ENCODE assay signal across 7 mouse cellular contexts in the genomic region with DNA sequence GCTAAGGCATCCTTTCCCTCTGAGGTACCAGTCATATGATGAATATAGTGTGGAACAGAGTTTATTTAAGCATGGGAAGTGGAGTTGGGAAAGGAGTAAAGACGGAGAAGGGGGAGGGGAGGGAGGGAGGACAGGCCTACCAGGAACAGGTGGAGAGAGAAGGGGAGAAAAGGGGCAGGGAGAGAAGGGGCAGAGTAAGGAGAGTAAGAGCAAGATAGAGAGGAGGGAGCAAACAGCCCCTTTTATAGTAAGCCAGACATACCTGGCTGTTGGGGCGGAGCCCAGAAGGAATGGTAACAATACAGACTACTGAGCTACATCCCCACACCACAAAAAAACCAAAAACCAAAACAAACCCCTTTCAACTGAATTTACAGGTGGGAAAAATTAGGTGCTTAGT. TPM values are rescaled to one million over a fixed set of nuclear protein-coding genes. Genes with fewer than 3 reads are reported as not detected.
DNase-seq lines count a peak whose midpoint lies in the region; ATAC-seq and TF ChIP-seq lines count a peak whose summit lies in the region.

No protein-coding gene starts in this region.

- H3K9me3 ChIP-seq in lung, postnatal 0 days (ENCODE audit: low read length): no peaks in the 10 kb centered on the region
- H3K9me3 ChIP-seq in forebrain, embryonic 13.5 days (replicated peaks): no peaks in the 10 kb centered on the region
- H3K9me3 ChIP-seq in limb, embryonic 14.5 days (ENCODE audit: control insufficient read depth, low read length): no peaks in the 10 kb centered on the region
- H3K9me3 ChIP-seq in stomach, embryonic 16.5 days (replicated peaks; ENCODE audit: control insufficient read depth, low read length): no peaks in the 10 kb centered on the region

- H3K36me3 ChIP-seq in lung, postnatal 0 days (ENCODE audit: insufficient read depth, low read length): no peaks in the 10 kb centered on the region
- peaks cover 20% of the 10 kb centered on the region for H3K36me3 ChIP-seq in forebrain, embryonic 13.5 days (ENCODE audit: poor library complexity, severe bottlenecking)
- peaks cover 19% of the 10 kb centered on the region for H3K36me3 ChIP-seq in limb, embryonic 14.5 days (ENCODE audit: control insufficient read depth, insufficient read depth, low read length)
- peaks cover 16% of the 10 kb centered on the region; the same call in 1 of the 2 replicates for H3K36me3 ChIP-seq in stomach, embryonic 16.5 days (ENCODE audit: control insufficient read depth, insufficient read depth, low read length)

- H3K27me3 ChIP-seq in lung, postnatal 0 days (replicated peaks; ENCODE audit: insufficient read depth, low read length): no peaks in the 10 kb centered on the region
- H3K27me3 ChIP-seq in forebrain, embryonic 13.5 days: no peaks in the 10 kb centered on the region
- no peaks in the 10 kb centered on the region for H3K27me3 ChIP-seq in limb, embryonic 14.5 days (ENCODE audit: control insufficient read depth, insufficient read depth, low read length)
- H3K27me3 ChIP-seq in stomach, embryonic 16.5 days (ENCODE audit: control insufficient read depth, insufficient read depth, low read length): no peaks in the 10 kb centered on the region

- H3K4me3 ChIP-seq in lung, postnatal 0 days (ENCODE audit: low read depth, low read length): no peak overlapping the region
- H3K4me3 ChIP-seq in forebrain, embryonic 13.5 days: peak overlapping the region; percentile 47
- no peak overlapping the region for H3K4me3 ChIP-seq in limb, embryonic 14.5 days (replicated peaks; ENCODE audit: low read length)
- 0 out of 2 replicates have a peak overlapping the region, but pooled peaks have one; percentile 47 for H3K4me3 ChIP-seq in stomach, embryonic 16.5 days (replicated peaks; ENCODE audit: low read length)

- no peak for TF ChIP-seq POLR2A in limb, embryonic 14.5 days (IDR thresholded peaks at IDR 0.05; ENCODE audit: borderline replicate concordance, extremely low read depth, insufficient read depth, insufficient read length)

- WGBS in lung, postnatal 0 days: 29% methylated on average over 2 of the region's 2 CpGs
- 11% methylated on average over 2 of the region's 2 CpGs for WGBS in forebrain, embryonic 13.5 days
- 25% methylated on average over 2 of the region's 2 CpGs for WGBS in limb, embryonic 14.5 days
- WGBS in stomach, embryonic 16.5 days: 33% methylated on average over 2 of the region's 2 CpGs

- TF ChIP-seq CTCF in lung, postnatal 0 days (IDR thresholded peaks at IDR 0.05): no peak

- H3K9ac ChIP-seq in lung, postnatal 0 days (replicated peaks; ENCODE audit: low read depth): 0 out of 2 replicates have a peak overlapping the region, but pooled peaks have one; percentile 41
- H3K9ac ChIP-seq in forebrain, embryonic 13.5 days: peak overlapping the region; percentile 23
- H3K9ac ChIP-seq in limb, embryonic 14.5 days (ENCODE audit: low read depth, low read length, severe bottlenecking): no peak overlapping the region
- no peak overlapping the region for H3K9ac ChIP-seq in stomach, embryonic 16.5 days (ENCODE audit: low read length)

- ATAC-seq in lung, postnatal 0 days: 0 out of 2 replicates have a peak, but pooled peaks have one; percentile 16
- ATAC-seq in forebrain, embryonic 13.5 days: peak; percentile 22; the same call in 1 of the 2 replicates
- no peak for ATAC-seq in limb, embryonic 14.5 days (ENCODE audit: low FRiP score, low read depth)
- no peak for ATAC-seq in stomach, embryonic 16.5 days (ENCODE audit: insufficient read depth, low FRiP score)

- peak overlapping the region; percentile 87 for H3K27ac ChIP-seq in lung, postnatal 0 days (ENCODE audit: low read length)
- peak overlapping the region; percentile 94 for H3K27ac ChIP-seq in forebrain, embryonic 13.5 days
- peak overlapping the region; percentile 87 for H3K27ac ChIP-seq in limb, embryonic 14.5 days (replicated peaks; ENCODE audit: low read depth, low read length)
- H3K27ac ChIP-seq in stomach, embryonic 16.5 days (ENCODE audit: low read length): peak overlapping the region; percentile 93

- DNase-seq in lung, postnatal 0 days (ENCODE audit: low spot score): peak; percentile 44
- DNase-seq in lung, postnatal 4 days: no peak
- no peak for DNase-seq in limb, embryonic 14.5 days (ENCODE audit: low spot score)
- DNase-seq in cerebellum, adult 9-11 months: no peak
- no peak for DNase-seq in gastrocnemius, postnatal 14 days

- peak overlapping the region; percentile 55; the same call in 1 of the 2 replicates for H3K4me2 ChIP-seq in lung, postnatal 0 days (replicated peaks; ENCODE audit: low read depth, low read length)
- peak overlapping the region; percentile 65 for H3K4me2 ChIP-seq in forebrain, embryonic 13.5 days
- peak overlapping the region; percentile 53 for H3K4me2 ChIP-seq in limb, embryonic 14.5 days (replicated peaks; ENCODE audit: low read depth, low read length, severe bottlenecking)
- H3K4me2 ChIP-seq in stomach, embryonic 16.5 days (ENCODE audit: low read depth, low read length): peak overlapping the region; percentile 71

- intact Hi-C loops in gastrocnemius, postnatal 14 days (cut with DNase I; ENCODE audit: low total_unique reads): no loop called here

- peaks cover 10% of the 10 kb centered on the region; the same call in 1 of the 2 replicates for H3K4me1 ChIP-seq in lung, postnatal 0 days (ENCODE audit: insufficient read depth, low read depth, low read length)
- H3K4me1 ChIP-seq in forebrain, embryonic 13.5 days: peaks cover 52% of the 10 kb centered on the region
- H3K4me1 ChIP-seq in limb, embryonic 14.5 days (ENCODE audit: control insufficient read depth, insufficient read depth, low read length): peaks cover 17% of the 10 kb centered on the region
- H3K4me1 ChIP-seq in stomach, embryonic 16.5 days (ENCODE audit: control insufficient read depth, insufficient read depth, low read length): peaks cover 24% of the 10 kb centered on the region

- TF ChIP-seq EP300 in lung, postnatal 0 days (IDR thresholded peaks at IDR 0.05): no peak

RNA-seq across cellular contexts. Expression of a gene that starts 23.6 kb away (rescaled TPM):
- polyA plus RNA-seq in lung, postnatal 0 days (2015; fragmentation: Nextera tagmentation; extraction: Ambion mirVana): 27.8 and 29.4 TPM in 2 replicates
- polyA plus RNA-seq in forebrain, embryonic 13.5 days (2015; fragmentation: Nextera tagmentation; extraction: Ambion mirVana): 161 and 174 TPM in 2 replicates
- polyA plus RNA-seq in limb, embryonic 14.5 days (2012; rRNA removed): 78.3 and 81.4 TPM in 2 replicates
- polyA plus RNA-seq in limb, embryonic 14.5 days (2014; fragmentation: Nextera tagmentation; extraction: Ambion mirVana): 122 and 131 TPM in 2 replicates
- polyA plus RNA-seq in stomach, embryonic 16.5 days (2015; fragmentation: Nextera tagmentation; extraction: Ambion mirVana): 88.3 and 91.8 TPM in 2 replicates
- 10 to 100 TPM; 29.9 to 41.5 TPM for total RNA-seq in gastrocnemius, postnatal 14 days (2021)

RNA-seq across cellular contexts. Expression of a gene that starts 24.2 kb away (rescaled TPM):
- polyA plus RNA-seq in lung, postnatal 0 days (2015; fragmentation: Nextera tagmentation; extraction: Ambion mirVana): 200 and 211 TPM in 2 replicates
- polyA plus RNA-seq in forebrain, embryonic 13.5 days (2015; fragmentation: Nextera tagmentation; extraction: Ambion mirVana): 1,312 and 1,385 TPM in 2 replicates
- polyA plus RNA-seq in limb, embryonic 14.5 days (2012; rRNA removed): 830 and 1,175 TPM in 2 replicates
- 704 and 769 TPM in 2 replicates for polyA plus RNA-seq in limb, embryonic 14.5 days (2014; fragmentation: Nextera tagmentation; extraction: Ambion mirVana)
- polyA plus RNA-seq in stomach, embryonic 16.5 days (2015; fragmentation: Nextera tagmentation; extraction: Ambion mirVana): 525 and 529 TPM in 2 replicates
- total RNA-seq in gastrocnemius, postnatal 14 days (2021): 100 to 1,000 TPM; 110 to 114 TPM

RNA-seq across cellular contexts. Expression of a gene that starts 42.2 kb away (rescaled TPM):
- 10.5 and 11.2 TPM in 2 replicates for polyA plus RNA-seq in lung, postnatal 0 days (2015; fragmentation: Nextera tagmentation; extraction: Ambion mirVana)
- polyA plus RNA-seq in forebrain, embryonic 13.5 days (2015; fragmentation: Nextera tagmentation; extraction: Ambion mirVana): 0.57 and 1.6 TPM in 2 replicates
- 1.5 and 3.4 TPM in 2 replicates for polyA plus RNA-seq in limb, embryonic 14.5 days (2012; rRNA removed)
- polyA plus RNA-seq in limb, embryonic 14.5 days (2014; fragmentation: Nextera tagmentation; extraction: Ambion mirVana): 1.5 and 2.4 TPM in 2 replicates
- polyA plus RNA-seq in stomach, embryonic 16.5 days (2015; fragmentation: Nextera tagmentation; extraction: Ambion mirVana): 8.7 and 11.1 TPM in 2 replicates
- not detected for total RNA-seq in gastrocnemius, postnatal 14 days (2021)

RNA-seq across cellular contexts. Expression of a gene that starts 49.2 kb away (rescaled TPM):
- 10.5 and 12.2 TPM in 2 replicates for polyA plus RNA-seq in lung, postnatal 0 days (2015; fragmentation: Nextera tagmentation; extraction: Ambion mirVana)
- polyA plus RNA-seq in forebrain, embryonic 13.5 days (2015; fragmentation: Nextera tagmentation; extraction: Ambion mirVana): 24.4 and 27.3 TPM in 2 replicates
- polyA plus RNA-seq in limb, embryonic 14.5 days (2012; rRNA removed): 18.6 and 22.4 TPM in 2 replicates
- 18.2 and 18.9 TPM in 2 replicates for polyA plus RNA-seq in limb, embryonic 14.5 days (2014; fragmentation: Nextera tagmentation; extraction: Ambion mirVana)
- 20.1 and 21.1 TPM in 2 replicates for polyA plus RNA-seq in stomach, embryonic 16.5 days (2015; fragmentation: Nextera tagmentation; extraction: Ambion mirVana)
- 10 to 100 TPM; 10.6 to 11.6 TPM for total RNA-seq in gastrocnemius, postnatal 14 days (2021)

RNA-seq across cellular contexts. Expression of a gene that starts 56.5 kb away (rescaled TPM):
- 162 and 163 TPM in 2 replicates for polyA plus RNA-seq in lung, postnatal 0 days (2015; fragmentation: Nextera tagmentation; extraction: Ambion mirVana)
- 219 and 232 TPM in 2 replicates for polyA plus RNA-seq in forebrain, embryonic 13.5 days (2015; fragmentation: Nextera tagmentation; extraction: Ambion mirVana)
- polyA plus RNA-seq in limb, embryonic 14.5 days (2012; rRNA removed): 200 and 228 TPM in 2 replicates
- 292 and 298 TPM in 2 replicates for polyA plus RNA-seq in limb, embryonic 14.5 days (2014; fragmentation: Nextera tagmentation; extraction: Ambion mirVana)
- polyA plus RNA-seq in stomach, embryonic 16.5 days (2015; fragmentation: Nextera tagmentation; extraction: Ambion mirVana): 265 and 272 TPM in 2 replicates
- 10 to 100 TPM; 38.0 to 38.5 TPM for total RNA-seq in gastrocnemius, postnatal 14 days (2021)

Comparison
In these comparisons a context has a peak if more than half of its experiments do, and no peak if none do; other contexts are left out.
1. ATAC-seq: peak in lung, postnatal 0 days (single experiment) and forebrain, embryonic 13.5 days (single experiment); none in limb, embryonic 14.5 days (single experiment) and stomach, embryonic 16.5 days (single experiment).
2. H3K4me3 ChIP-seq: peak in forebrain, embryonic 13.5 days (single experiment) and stomach, embryonic 16.5 days (single experiment); none in lung, postnatal 0 days (single experiment) and limb, embryonic 14.5 days (single experiment).
3. H3K9ac ChIP-seq: peak in lung, postnatal 0 days (single experiment) and forebrain, embryonic 13.5 days (single experiment); none in limb, embryonic 14.5 days (single experiment) and stomach, embryonic 16.5 days (single experiment).
4. Peak in every context shown above with its lines, with median percentiles within 50 percentile points of each other: H3K27ac ChIP-seq and H3K4me2 ChIP-seq.